Mouse (Mus musculus) hindbrain, embryonic 13.5 days (tissue): ENCODE results near the gene Adrb1. TPM values are rescaled to one million over a fixed set of nuclear protein-coding genes. Genes with fewer than 3 reads are reported as not detected.
A peak's percentile ranks its signal among the peaks of the same experiment; 100 is the strongest.

Experiments used
- ATAC-seq: fragments of 200-750 bp; cut with Nextera tagmentation; 2 replicates; pipeline ENCODE4 v1.8.0; 2017; ENCODE audit warnings: moderate TSS enrichment; ENCODE audit not compliant: low FRiP score
- H3K27ac ChIP-seq: fragments of 300-500 bp; sonication (generic); 2 replicates; pipeline ENCODE4 v1.5.1; 2015; ENCODE audit warnings: inconsistent platforms, mild to moderate bottlenecking, moderate library complexity
- H3K27me3 ChIP-seq: fragments of 300-500 bp; sonication (generic); 2 replicates; pipeline ENCODE4 v1.6.1; 2015; ENCODE audit warnings: mild to moderate bottlenecking, inconsistent platforms
- H3K36me3 ChIP-seq: fragments of 300-500 bp; sonication (generic); 2 replicates; pipeline ENCODE4 v1.6.1; 2015; ENCODE audit warnings: mild to moderate bottlenecking, inconsistent platforms
- H3K4me1 ChIP-seq: fragments of 300-500 bp; sonication (generic); replicated peaks from 2 replicates; pipeline ENCODE4 v1.6.1; 2015; ENCODE audit warnings: inconsistent platforms
- H3K4me2 ChIP-seq: fragments of 300-500 bp; sonication (generic); 2 replicates; pipeline ENCODE4 v1.6.1; 2015; ENCODE audit warnings: inconsistent platforms, mild to moderate bottlenecking, moderate library complexity
- H3K4me3 ChIP-seq: fragments of 300-500 bp; sonication (generic); 2 replicates; pipeline ENCODE4 v1.5.1; 2015; ENCODE audit warnings: mild to moderate bottlenecking, inconsistent platforms
- H3K9ac ChIP-seq: fragments of 300-500 bp; sonication (generic); 2 replicates; pipeline ENCODE4 v1.6.1; 2015; ENCODE audit warnings: mild to moderate bottlenecking, inconsistent platforms
- H3K9me3 ChIP-seq: fragments of 300-500 bp; sonication (generic); 2 replicates; pipeline ENCODE4 v1.6.1; 2016; ENCODE audit warnings: inconsistent platforms
- WGBS: fragments of 180-500 bp; shearing (Covaris S2); methylation state at CpG from one replicate; pipeline ENCODE4 v1.1.7; 2015; 5-methylcytosine and 5-hydroxymethylcytosine counted together
- polyA plus RNA-seq: library from polyadenylated mRNA; unstranded; fragments of >200 nt; fragmentation: Nextera tagmentation; extraction: Ambion mirVana; gene quantifications from 2 replicates; pipeline ENCODE4 v1.2.1, GENCODE M21; 2015

Adrb1 gene
- polyA plus RNA-seq, 1 experiment from 2014 or later: 0.44 TPM

GRCm38 (mm10) chr19:56708794-56709193 lies 13.2 kb upstream of the Adrb1 start:
- Histone ChIP-seq H3K36me3 (no peaks in the 10 kb centered on the region), H3K4me3 (no peak overlapping the region), H3K4me2 (no peak overlapping the region), H3K4me1 (no peaks in the 10 kb centered on the region), H3K9me3 (no peaks in the 10 kb centered on the region), H3K9ac (no peak overlapping the region), H3K27ac (no peak overlapping the region), H3K27me3 (0 out of 2 replicates have a peak, but pooled peaks cover 4% of the 10 kb centered on the region)
- 78% methylated on average over 2 of the region's 2 CpGs for WGBS
- no peak for ATAC-seq

- no peaks in the 10 kb centered on the region for H3K36me3 ChIP-seq
- no peak for ATAC-seq
- 88% methylated on average over 17 of the region's 17 CpGs for WGBS
- H3K4me1 ChIP-seq: no peaks in the 10 kb centered on the region
- no peaks in the 10 kb centered on the region for H3K9me3 ChIP-seq
- no peak overlapping the region for H3K9ac ChIP-seq
- H3K4me2 ChIP-seq: no peak overlapping the region
- H3K4me3 ChIP-seq: no peak overlapping the region
- H3K27ac ChIP-seq: no peak overlapping the region
- 0 out of 2 replicates have a peak, but pooled peaks cover 4% of the 10 kb centered on the region for H3K27me3 ChIP-seq
These were observed 11.7 kb upstream of the Adrb1 start for GRCm38 (mm10) chr19:56710131-56710905.

DNA sequence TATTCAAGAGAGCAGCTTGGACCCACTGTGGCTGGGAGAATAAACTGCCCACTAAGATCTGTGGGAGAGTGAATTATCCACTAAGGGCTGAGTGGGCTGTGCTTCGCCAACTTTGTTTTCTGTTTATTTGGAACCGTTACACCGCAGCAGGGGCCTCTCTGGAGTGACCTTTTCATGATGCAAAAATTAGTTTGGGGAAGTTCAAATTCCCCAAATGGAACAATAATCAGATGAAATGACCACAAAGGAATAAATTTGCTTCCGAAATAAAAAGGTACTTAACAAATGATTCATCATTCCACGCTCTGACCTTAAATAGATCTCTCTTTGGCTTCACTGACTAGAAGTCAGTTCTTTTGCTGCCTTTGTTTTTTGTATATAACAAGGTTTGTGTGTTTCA lies 8.4 kb upstream of the Adrb1 start:
- peaks cover 11% of the 10 kb centered on the region; the same call in 1 of the 2 replicates for H3K27me3 ChIP-seq
- no peak overlapping the region for H3K9ac ChIP-seq
- no peaks in the 10 kb centered on the region for H3K36me3 ChIP-seq
- WGBS: 93% methylated on average over 5 of the region's 5 CpGs
- no peaks in the 10 kb centered on the region for H3K4me1 ChIP-seq
- no peak overlapping the region for H3K27ac ChIP-seq
- no peak for ATAC-seq
- no peaks in the 10 kb centered on the region for H3K9me3 ChIP-seq
- H3K4me3 ChIP-seq: no peak overlapping the region
- no peak overlapping the region for H3K4me2 ChIP-seq

- Histone ChIP-seq H3K27me3 (peaks cover 21% of the 10 kb centered on the region), H3K9me3 (no peaks in the 10 kb centered on the region), H3K27ac (no peak overlapping the region), H3K4me1 (no peaks in the 10 kb centered on the region), H3K4me3 (no peak overlapping the region), H3K4me2 (no peak overlapping the region), H3K36me3 (no peaks in the 10 kb centered on the region), H3K9ac (no peak overlapping the region)
- ATAC-seq: no peak
- 62% methylated on average over 4 of the region's 4 CpGs for WGBS
These were observed 7.3 kb upstream of the Adrb1 start for GRCm38 (mm10) chr19:56714661-56715170.

GRCm38 (mm10) chr19:56718046-56718445 lies 4.0 kb upstream of the Adrb1 start:
- no peaks in the 10 kb centered on the region for H3K9me3 ChIP-seq
- H3K9ac ChIP-seq: no peak overlapping the region
- H3K27me3 ChIP-seq: peaks cover 54% of the 10 kb centered on the region
- no peak overlapping the region for H3K4me3 ChIP-seq
- peaks cover 21% of the 10 kb centered on the region for H3K4me1 ChIP-seq
- WGBS: 81% methylated on average over 8 of the region's 8 CpGs
- no peak for ATAC-seq
- H3K36me3 ChIP-seq: no peaks in the 10 kb centered on the region
- H3K27ac ChIP-seq: no peak overlapping the region
- no peak overlapping the region for H3K4me2 ChIP-seq

DNA sequence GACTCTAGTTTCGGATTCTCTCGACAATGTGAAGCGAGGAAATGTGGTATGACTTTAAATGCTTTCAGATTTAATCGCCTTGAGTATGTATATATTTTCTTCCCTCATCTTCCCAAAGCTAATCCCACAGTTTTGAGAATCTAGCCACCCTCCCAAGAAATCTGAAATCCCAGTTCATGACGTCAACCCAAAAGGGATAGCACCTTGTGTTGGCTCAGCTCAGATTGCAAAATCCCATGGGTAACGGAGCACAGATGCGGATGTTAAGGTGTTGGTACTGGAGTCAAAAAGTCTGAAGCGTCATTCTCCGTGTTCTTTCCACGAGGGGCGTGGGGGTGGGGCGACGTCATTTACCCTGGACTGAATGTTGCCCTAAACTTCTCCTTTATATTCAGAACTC lies 1.1 kb upstream of the Adrb1 start:
- 35% methylated on average over 13 of the region's 13 CpGs for WGBS
- no peak overlapping the region for H3K9ac ChIP-seq

GRCm38 (mm10) chr19:56722291-56722707 lies 300 bp downstream of the Adrb1 start:
- H3K9me3 ChIP-seq: no peaks in the 10 kb centered on the region

More for the DNA sequence above, 1.1 kb upstream of the Adrb1 start:
- Histone ChIP-seq H3K4me3 (peak overlapping the region; percentile 56), H3K36me3 (no peaks in the 10 kb centered on the region), H3K27me3 (peaks cover 78% of the 10 kb centered on the region), H3K27ac (no peak overlapping the region), H3K9me3 (no peaks in the 10 kb centered on the region), H3K4me1 (peaks cover 34% of the 10 kb centered on the region), H3K4me2 (peak overlapping the region; percentile 97)
- no peak for ATAC-seq

DNA sequence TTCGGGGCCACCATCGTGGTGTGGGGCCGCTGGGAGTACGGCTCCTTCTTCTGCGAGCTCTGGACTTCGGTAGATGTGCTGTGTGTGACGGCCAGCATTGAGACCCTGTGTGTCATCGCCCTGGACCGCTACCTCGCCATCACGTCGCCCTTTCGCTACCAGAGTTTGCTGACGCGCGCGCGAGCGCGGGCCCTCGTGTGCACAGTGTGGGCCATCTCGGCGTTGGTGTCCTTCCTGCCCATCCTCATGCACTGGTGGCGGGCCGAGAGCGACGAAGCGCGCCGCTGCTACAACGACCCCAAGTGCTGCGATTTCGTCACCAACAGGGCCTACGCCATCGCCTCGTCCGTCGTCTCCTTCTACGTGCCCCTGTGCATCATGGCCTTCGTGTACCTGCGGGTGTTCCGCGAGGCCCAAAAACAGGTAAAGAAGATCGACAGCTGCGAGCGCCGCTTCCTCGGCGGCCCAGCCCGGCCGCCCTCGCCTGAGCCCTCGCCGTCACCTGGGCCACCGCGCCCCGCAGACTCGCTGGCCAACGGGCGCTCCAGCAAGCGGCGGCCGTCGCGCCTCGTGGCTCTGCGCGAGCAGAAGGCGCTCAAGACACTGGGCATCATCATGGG lies 822 bp downstream of the Adrb1 start:
- Histone ChIP-seq H3K27me3 (peaks cover 92% of the 10 kb centered on the region), H3K4me1 (peaks cover 41% of the 10 kb centered on the region), H3K9ac (peak overlapping the region; percentile 73), H3K4me3 (peak overlapping the region; percentile 56), H3K27ac (no peak overlapping the region), H3K36me3 (no peaks in the 10 kb centered on the region), H3K9me3 (no peaks in the 10 kb centered on the region), H3K4me2 (peak overlapping the region; percentile 97)
- ATAC-seq: peak; percentile 34; the same call in 1 of the 2 replicates
- WGBS: 2% methylated on average over 69 of the region's 69 CpGs

More at GRCm38 (mm10) chr19:56722291-56722707, 300 bp downstream of the Adrb1 start:
- H3K4me3 ChIP-seq: peak overlapping the region; percentile 56
- no peak overlapping the region for H3K27ac ChIP-seq
- peaks cover 37% of the 10 kb centered on the region for H3K4me1 ChIP-seq
- peak overlapping the region; percentile 73 for H3K9ac ChIP-seq
- H3K27me3 ChIP-seq: peaks cover 92% of the 10 kb centered on the region
- peak; percentile 56 for ATAC-seq
- 1% methylated on average over 41 of the region's 48 CpGs for WGBS
- H3K36me3 ChIP-seq: no peaks in the 10 kb centered on the region
- peak overlapping the region; percentile 97 for H3K4me2 ChIP-seq

DNA sequence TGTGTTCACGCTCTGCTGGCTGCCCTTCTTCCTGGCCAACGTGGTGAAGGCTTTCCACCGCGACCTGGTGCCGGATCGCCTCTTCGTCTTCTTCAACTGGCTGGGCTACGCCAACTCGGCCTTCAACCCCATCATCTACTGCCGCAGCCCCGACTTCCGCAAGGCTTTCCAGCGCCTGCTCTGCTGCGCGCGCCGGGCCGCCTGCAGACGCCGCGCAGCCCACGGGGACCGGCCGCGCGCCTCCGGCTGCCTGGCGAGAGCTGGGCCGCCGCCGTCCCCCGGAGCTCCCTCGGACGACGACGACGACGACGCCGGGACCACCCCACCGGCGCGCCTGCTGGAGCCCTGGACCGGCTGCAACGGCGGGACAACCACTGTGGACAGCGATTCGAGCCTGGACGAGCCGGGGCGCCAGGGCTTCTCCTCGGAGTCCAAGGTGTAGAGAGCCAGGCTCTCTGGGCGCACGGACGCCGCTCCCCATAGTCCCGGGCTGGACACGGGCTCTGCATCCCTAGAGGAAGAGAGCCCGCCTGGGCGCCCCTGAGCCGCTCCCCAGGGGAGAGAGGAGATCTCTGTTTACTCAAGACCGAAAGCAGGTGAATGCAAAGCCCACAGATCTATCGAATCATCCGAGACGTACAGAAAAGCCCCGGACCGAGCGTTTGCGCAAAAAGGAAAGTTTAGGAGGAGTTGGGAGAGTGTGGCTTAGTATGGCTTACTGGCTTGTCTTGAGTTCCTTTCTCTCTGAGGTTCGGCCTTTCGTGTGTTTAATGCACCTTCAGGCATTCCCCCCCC lies 1.5 kb downstream of the Adrb1 start:
- Histone ChIP-seq H3K27me3 (peaks cover 90% of the 10 kb centered on the region), H3K27ac (no peak overlapping the region), H3K9ac (peak overlapping the region; percentile 73), H3K4me2 (peak overlapping the region; percentile 97), H3K9me3 (no peaks in the 10 kb centered on the region), H3K4me3 (peak overlapping the region; percentile 56), H3K4me1 (peaks cover 48% of the 10 kb centered on the region), H3K36me3 (no peaks in the 10 kb centered on the region)
- no peak for ATAC-seq
- WGBS: under 1% methylated on average over 71 of the region's 71 CpGs

GRCm38 (mm10) chr19:56724126-56724597 lies 2.2 kb downstream of the Adrb1 start:
- H3K9ac ChIP-seq: no peak overlapping the region
- H3K27ac ChIP-seq: no peak overlapping the region
- ATAC-seq: no peak
- H3K9me3 ChIP-seq: no peaks in the 10 kb centered on the region
- H3K36me3 ChIP-seq: no peaks in the 10 kb centered on the region
- H3K4me2 ChIP-seq: peak overlapping the region; percentile 97
- peaks cover 52% of the 10 kb centered on the region for H3K4me1 ChIP-seq
- 6% methylated on average over 13 of the region's 13 CpGs for WGBS
- H3K4me3 ChIP-seq: peak overlapping the region; percentile 56
- H3K27me3 ChIP-seq: peaks cover 86% of the 10 kb centered on the region

DNA sequence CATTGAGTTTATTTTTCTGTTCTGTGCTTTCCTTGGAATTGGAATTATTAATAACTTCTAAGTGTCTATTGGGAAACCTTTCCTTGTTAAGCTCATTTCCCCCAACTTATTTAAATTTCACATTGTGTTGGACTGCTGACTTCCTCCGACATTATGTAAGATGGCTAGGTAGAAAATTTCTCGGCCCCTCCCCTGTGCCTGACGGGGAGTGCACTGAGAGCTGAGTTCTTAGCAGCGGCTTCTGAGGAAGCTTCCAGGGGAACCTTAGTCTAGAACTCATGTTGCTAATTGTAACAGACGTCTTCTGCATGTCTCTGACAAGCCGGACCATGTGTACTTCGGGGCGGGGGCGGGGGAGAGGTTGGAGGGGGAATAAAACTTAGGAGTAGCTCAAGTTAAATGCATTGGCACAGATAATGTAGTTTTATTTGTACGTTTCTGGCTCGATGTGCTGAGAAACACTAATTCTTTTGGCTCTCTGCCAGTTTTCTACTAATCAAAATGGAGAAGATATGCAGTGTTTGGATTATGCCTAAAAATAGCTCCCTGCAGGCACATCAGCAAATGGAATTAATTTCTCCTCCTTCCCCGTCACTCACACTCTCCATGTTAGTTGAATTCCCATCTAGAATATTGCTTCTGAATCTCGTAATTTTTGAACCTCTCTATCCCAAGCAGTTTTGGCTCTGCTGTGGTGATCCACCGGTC lies 5.3 kb downstream of the Adrb1 start:
- H3K36me3 ChIP-seq: no peaks in the 10 kb centered on the region
- no peak overlapping the region for H3K4me3 ChIP-seq
- peaks cover 63% of the 10 kb centered on the region for H3K27me3 ChIP-seq
- 66% methylated on average over 14 of the region's 14 CpGs for WGBS
- H3K9me3 ChIP-seq: no peaks in the 10 kb centered on the region
- no peak overlapping the region for H3K9ac ChIP-seq
- H3K27ac ChIP-seq: no peak overlapping the region
- peaks cover 39% of the 10 kb centered on the region for H3K4me1 ChIP-seq
- no peak for ATAC-seq
- H3K4me2 ChIP-seq: no peak overlapping the region
